Mouse (Mus musculus) liver, embryonic 13.5 days (tissue): ENCODE results near the gene Cpeb3. TPM values are rescaled to one million over a fixed set of nuclear protein-coding genes. Genes with fewer than 3 reads are reported as not detected.
"Not testable (repeated sequence)": the region's sequence is repeated elsewhere in the genome, so short reads cannot be mapped to it uniquely, and the experiment has no call there.

Source experiments
- ATAC-seq: fragments of 200-750 bp; cut with Nextera tagmentation; 2 replicates; pipeline ENCODE4 v1.8.0; 2017; ENCODE audit warnings: low read depth, mild to moderate bottlenecking, moderate number of reproducible peaks, moderate library complexity
- DNase-seq: peaks from one replicate; pipeline ENCODE4 v3.0.0; 2022
- H3K27ac ChIP-seq: fragments of 300-500 bp; sonication (generic); 2 replicates; pipeline ENCODE4 v1.5.1; 2015; ENCODE audit warnings: moderate library complexity, mild to moderate bottlenecking, inconsistent platforms
- H3K27me3 ChIP-seq: fragments of 300-500 bp; sonication (generic); 2 replicates; pipeline ENCODE4 v1.6.1; 2015; ENCODE audit warnings: mild to moderate bottlenecking, inconsistent platforms
- H3K36me3 ChIP-seq: fragments of 300-500 bp; sonication (generic); 2 replicates; pipeline ENCODE4 v1.6.1; 2015; ENCODE audit warnings: mild to moderate bottlenecking, inconsistent platforms
- H3K4me1 ChIP-seq: fragments of 300-500 bp; sonication (generic); replicated peaks from 2 replicates; pipeline ENCODE4 v1.6.1; 2015; ENCODE audit warnings: inconsistent platforms
- H3K4me2 ChIP-seq: fragments of 300-500 bp; sonication (generic); 2 replicates; pipeline ENCODE4 v1.6.1; 2015; ENCODE audit warnings: inconsistent platforms, mild to moderate bottlenecking, moderate library complexity
- H3K4me3 ChIP-seq: fragments of 300-500 bp; sonication (generic); replicated peaks from 2 replicates; pipeline ENCODE4 v1.5.1; 2015; ENCODE audit warnings: mild to moderate bottlenecking, inconsistent platforms
- H3K9ac ChIP-seq: fragments of 300-500 bp; sonication (generic); 2 replicates; pipeline ENCODE4 v1.6.1; 2015; ENCODE audit warnings: mild to moderate bottlenecking, inconsistent platforms
- H3K9me3 ChIP-seq: fragments of 300-500 bp; sonication (generic); replicated peaks from 2 replicates; pipeline ENCODE4 v1.6.1; 2016; ENCODE audit warnings: inconsistent platforms
- WGBS: fragments of 180-500 bp; shearing (Covaris S2); methylation state at CpG from one replicate; pipeline ENCODE4 v1.1.7; 2015; ENCODE audit not compliant: insufficient replicate concordance; 5-methylcytosine and 5-hydroxymethylcytosine counted together
- polyA plus RNA-seq: library from polyadenylated mRNA; unstranded; fragments of >200 nt; fragmentation: Nextera tagmentation; extraction: Ambion mirVana; gene quantifications from 2 replicates; pipeline ENCODE4 v1.2.1, GENCODE M21; 2015

Gene Cpeb3
- polyA plus RNA-seq, 1 experiment from 2014 or later: 1.9 TPM

GRCm38 (mm10) chr19:37078571-37078970, 129.8 kb downstream of the Cpeb3 start:
- Histone ChIP-seq H3K9me3 (no peaks in the 10 kb centered on the region), H3K4me1 (no peaks in the 10 kb centered on the region), H3K9ac (no peak overlapping the region), H3K27me3 (no peaks in the 10 kb centered on the region), H3K36me3 (no peaks in the 10 kb centered on the region), H3K4me3 (no peak overlapping the region), H3K27ac (no peak overlapping the region), H3K4me2 (no peak overlapping the region)
- ATAC-seq (no peak), DNase-seq (no peak)
- WGBS: 79% methylated on average over 1 of the region's 1 CpGs

- DNase-seq (no peak), ATAC-seq (no peak)
- no peaks in the 10 kb centered on the region for H3K36me3 ChIP-seq
- H3K27ac ChIP-seq: no peak overlapping the region
- H3K4me1 ChIP-seq: peaks cover 5% of the 10 kb centered on the region
- H3K27me3 ChIP-seq: no peaks in the 10 kb centered on the region
- H3K4me2 ChIP-seq: no peak overlapping the region
- no peak overlapping the region for H3K4me3 ChIP-seq
- no peak overlapping the region for H3K9ac ChIP-seq
- H3K9me3 ChIP-seq: no peaks in the 10 kb centered on the region
- WGBS: 48% methylated on average over 4 of the region's 4 CpGs
Observed at GRCm38 (mm10) chr19:37078064-37078463, 130.3 kb downstream of the Cpeb3 start.

- ATAC-seq, H3K9me3 ChIP-seq, H3K36me3 ChIP-seq, H3K27me3 ChIP-seq, DNase-seq, H3K9ac ChIP-seq, H3K27ac ChIP-seq, H3K4me3 ChIP-seq, H3K4me2 ChIP-seq: not testable (repeated sequence)
- H3K4me1 ChIP-seq: peaks cover 11% of the 10 kb centered on the region
- 78% methylated on average over 4 of the region's 4 CpGs for WGBS
Observed at GRCm38 (mm10) chr19:37077258-37077657, 131.1 kb downstream of the Cpeb3 start.

- H3K9me3 ChIP-seq: no peaks in the 10 kb centered on the region
- no peak for ATAC-seq
- H3K4me2 ChIP-seq: no peak overlapping the region
- H3K4me1 ChIP-seq: peaks cover 11% of the 10 kb centered on the region
- 75% methylated on average over 4 of the region's 4 CpGs for WGBS
- H3K9ac ChIP-seq: no peak overlapping the region
- DNase-seq: no peak
- H3K36me3 ChIP-seq: no peaks in the 10 kb centered on the region
- H3K27ac ChIP-seq: no peak overlapping the region
- H3K4me3 ChIP-seq: no peak overlapping the region
- H3K27me3 ChIP-seq: no peaks in the 10 kb centered on the region
Observed at GRCm38 (mm10) chr19:37076646-37077045, 131.8 kb downstream of the Cpeb3 start.

GRCm38 (mm10) chr19:37076116-37076515, 132.3 kb downstream of the Cpeb3 start:
- DNase-seq: no peak
- no peak for ATAC-seq
- no peaks in the 10 kb centered on the region for H3K36me3 ChIP-seq
- H3K27me3 ChIP-seq: no peaks in the 10 kb centered on the region
- 52% methylated on average over 2 of the region's 2 CpGs for WGBS
- H3K9me3 ChIP-seq: no peaks in the 10 kb centered on the region
- H3K27ac ChIP-seq: no peak overlapping the region
- H3K9ac ChIP-seq: no peak overlapping the region
- H3K4me2 ChIP-seq: no peak overlapping the region
- H3K4me3 ChIP-seq: no peak overlapping the region
- peaks cover 11% of the 10 kb centered on the region for H3K4me1 ChIP-seq

GRCm38 (mm10) chr19:37075690-37076089, 132.7 kb downstream of the Cpeb3 start:
- Histone ChIP-seq H3K27me3 (no peaks in the 10 kb centered on the region), H3K4me1 (peaks cover 11% of the 10 kb centered on the region), H3K27ac (no peak overlapping the region), H3K36me3 (no peaks in the 10 kb centered on the region), H3K4me3 (no peak overlapping the region), H3K9me3 (no peaks in the 10 kb centered on the region), H3K9ac (no peak overlapping the region), H3K4me2 (no peak overlapping the region)
- ATAC-seq: no peak
- no peak for DNase-seq
- 72% methylated on average over 7 of the region's 7 CpGs for WGBS

GRCm38 (mm10) chr19:37074726-37075125, 133.7 kb downstream of the Cpeb3 start:
- no peak for ATAC-seq
- no peak for DNase-seq
- no peaks in the 10 kb centered on the region for H3K36me3 ChIP-seq
- H3K9me3 ChIP-seq: no peaks in the 10 kb centered on the region
- H3K9ac ChIP-seq: no peak overlapping the region
- 72% methylated on average over 5 of the region's 5 CpGs for WGBS
- no peak overlapping the region for H3K27ac ChIP-seq
- no peak overlapping the region for H3K4me3 ChIP-seq
- H3K4me2 ChIP-seq: no peak overlapping the region
- H3K27me3 ChIP-seq: no peaks in the 10 kb centered on the region
- H3K4me1 ChIP-seq: peaks cover 11% of the 10 kb centered on the region

- WGBS: 78% methylated on average over 3 of the region's 3 CpGs
- Histone ChIP-seq H3K9me3 (no peaks in the 10 kb centered on the region), H3K4me3 (no peak overlapping the region), H3K4me2 (no peak overlapping the region), H3K9ac (no peak overlapping the region), H3K36me3 (no peaks in the 10 kb centered on the region), H3K27ac (no peak overlapping the region), H3K27me3 (no peaks in the 10 kb centered on the region), H3K4me1 (peaks cover 11% of the 10 kb centered on the region)
- no peak for ATAC-seq
- no peak for DNase-seq
Observed at GRCm38 (mm10) chr19:37074276-37074675, 134.1 kb downstream of the Cpeb3 start.

- no peak for ATAC-seq
- no peaks in the 10 kb centered on the region for H3K36me3 ChIP-seq
- WGBS: 53% methylated on average over 5 of the region's 5 CpGs
Observed at GRCm38 (mm10) chr19:37072871-37073629, 135.4 kb downstream of the Cpeb3 start.

GRCm38 (mm10) chr19:37069243-37069642, 139.2 kb downstream of the Cpeb3 start:
- Histone ChIP-seq H3K4me3 (no peak overlapping the region), H3K36me3 (no peaks in the 10 kb centered on the region), H3K4me2 (no peak overlapping the region), H3K4me1 (peaks cover 11% of the 10 kb centered on the region), H3K9me3 (no peaks in the 10 kb centered on the region), H3K27ac (no peak overlapping the region), H3K27me3 (no peaks in the 10 kb centered on the region), H3K9ac (no peak overlapping the region)
- ATAC-seq (no peak), DNase-seq (no peak)
- WGBS: 79% methylated on average over 4 of the region's 4 CpGs

More at GRCm38 (mm10) chr19:37072871-37073629, 135.4 kb downstream of the Cpeb3 start:
- Histone ChIP-seq H3K4me3 (no peak overlapping the region), H3K9ac (no peak overlapping the region), H3K4me1 (peaks cover 11% of the 10 kb centered on the region), H3K27me3 (no peaks in the 10 kb centered on the region), H3K27ac (no peak overlapping the region), H3K4me2 (no peak overlapping the region), H3K9me3 (no peaks in the 10 kb centered on the region)
- no peak for DNase-seq

GRCm38 (mm10) chr19:37060078-37060477, 148.3 kb downstream of the Cpeb3 start:
- 82% methylated on average over 4 of the region's 4 CpGs for WGBS
- H3K36me3 ChIP-seq: no peaks in the 10 kb centered on the region
- H3K27ac ChIP-seq: no peak overlapping the region
- H3K9ac ChIP-seq: no peak overlapping the region
- no peaks in the 10 kb centered on the region for H3K27me3 ChIP-seq
- H3K9me3 ChIP-seq: no peaks in the 10 kb centered on the region
- no peak overlapping the region for H3K4me3 ChIP-seq
- no peak for DNase-seq
- 0 out of 2 replicates have a peak, but pooled peaks cover 2% of the 10 kb centered on the region for H3K4me1 ChIP-seq
- ATAC-seq: no peak
- no peak overlapping the region for H3K4me2 ChIP-seq

- Histone ChIP-seq H3K27me3 (no peaks in the 10 kb centered on the region), H3K4me3 (no peak overlapping the region), H3K4me2 (no peak overlapping the region), H3K4me1 (0 out of 2 replicates have a peak, but pooled peaks cover 2% of the 10 kb centered on the region), H3K27ac (no peak overlapping the region), H3K9ac (no peak overlapping the region), H3K36me3 (no peaks in the 10 kb centered on the region), H3K9me3 (no peaks in the 10 kb centered on the region)
- 9% methylated on average over 2 of the region's 2 CpGs for WGBS
- ATAC-seq: no peak
- no peak for DNase-seq
Observed at GRCm38 (mm10) chr19:37059623-37060022, 148.8 kb downstream of the Cpeb3 start.
